Mouse (Mus musculus) stomach, postnatal 0 days (tissue): ENCODE data around the gene Pak2.

Source experiments
- CTCF ChIP-seq: IDR thresholded peaks from 2 replicates; pipeline ENCODE4 v1.5.1; 2016; ENCODE audit warnings: antibody characterized with exemption, low read depth, mild to moderate bottlenecking, moderate library complexity
- EP300 ChIP-seq: optimal IDR thresholded peaks from 2 replicates; pipeline ENCODE3; 2016; ENCODE audit warnings: antibody characterized with exemption

DNA sequence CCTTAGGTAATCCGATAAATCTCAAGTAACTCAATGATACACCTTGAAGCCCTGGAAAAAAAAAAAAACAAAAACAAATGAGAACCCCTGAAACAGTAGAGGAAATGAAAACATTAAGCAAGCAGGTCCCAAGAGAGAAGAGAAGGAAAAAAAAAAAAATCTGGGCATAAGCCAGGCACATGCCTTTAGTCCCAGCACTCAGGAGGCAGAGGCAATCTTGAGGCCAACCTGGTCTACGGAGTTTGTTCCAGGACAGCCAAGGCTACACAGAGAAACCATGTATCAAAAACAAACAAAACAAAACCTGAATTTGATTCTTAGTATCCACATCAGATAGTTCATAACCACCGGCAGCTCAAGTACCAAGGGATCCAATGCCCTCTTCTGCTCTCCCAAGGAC, 74.4 kb downstream of the Pak2 start:
- TF ChIP-seq CTCF (no peak), EP300 (no peak)
